Mouse (Mus musculus) C2C12 (cell line): Measurements from ENCODE around the gene Ppa2.

Experiments used
- CEBPB ChIP-seq: IDR thresholded peaks from one replicate; pipeline ENCODE4 v1.6.1; 2011; ENCODE audit warnings: low read depth, mild to moderate bottlenecking, control low read depth, moderate library complexity
- CTCF ChIP-seq: IDR thresholded peaks from one replicate; pipeline ENCODE4 v1.5.1; 2011; ENCODE audit not compliant: control insufficient read depth, insufficient read depth, insufficient read length
- MAX ChIP-seq: IDR thresholded peaks from one replicate; pipeline ENCODE4 v1.6.1; 2011; ENCODE audit warnings: mild to moderate bottlenecking, control low read depth
- MYOD1 ChIP-seq: IDR thresholded peaks from one replicate; pipeline ENCODE4 v1.6.1; 2011; ENCODE audit warnings: low read depth; ENCODE audit not compliant: control insufficient read depth, insufficient read length
- MYOG ChIP-seq: IDR thresholded peaks from one replicate; pipeline ENCODE4 v1.6.1; 2011; ENCODE audit not compliant: control insufficient read depth, insufficient read length; ENCODE audit errors: extremely low read depth

DNA sequence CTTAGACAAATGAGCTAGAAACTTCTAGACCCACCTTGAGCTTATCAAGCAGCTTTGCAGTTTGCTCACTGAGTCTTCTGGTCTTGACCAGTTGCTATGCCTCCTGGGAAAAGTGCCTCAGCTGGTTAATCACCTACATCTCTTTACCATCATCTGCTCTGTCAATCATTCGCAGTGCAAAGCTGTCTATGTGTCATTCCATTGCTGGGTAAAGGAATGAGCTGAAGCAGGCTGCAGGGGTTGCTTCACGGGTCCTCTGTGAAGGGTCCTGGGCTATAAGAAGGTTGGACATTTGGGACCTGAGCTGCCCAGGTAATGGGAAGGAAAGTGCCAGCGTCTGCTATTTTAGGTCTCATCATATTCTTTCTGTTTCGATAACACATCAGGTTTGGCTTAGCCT, 93.9 kb downstream of the Ppa2 start:
- TF ChIP-seq CTCF (no peak), MAX (no peak), MYOG (no peak), MYOD1 (no peak), CEBPB (no peak)
